Mouse (Mus musculus): ENCODE measurements around the gene Cx3cl1. TPM values are rescaled to one million over a fixed set of nuclear protein-coding genes. Genes with fewer than 3 reads are reported as not detected.

The Cx3cl1 gene
- polyA plus RNA-seq, 1 experiment from 2014 or later = 9.3 TPM

- H3K27ac ChIP-seq (ENCODE audit: low read length) = no peak overlapping the region
- H3K9me3 ChIP-seq (ENCODE audit: control insufficient read depth, low read length) = no peaks in the 10 kb centered on the region
- H3K4me2 ChIP-seq (ENCODE audit: low read depth, low read length) = no peak overlapping the region
- peaks cover 13% of the 10 kb centered on the region for H3K4me1 ChIP-seq (replicated peaks; ENCODE audit: control insufficient read depth, insufficient read depth, low read length)
- H3K36me3 ChIP-seq (ENCODE audit: control insufficient read depth, insufficient read depth, low read length) = no peaks in the 10 kb centered on the region
- no peak for ATAC-seq (ENCODE audit: low read depth)
- H3K9ac ChIP-seq (ENCODE audit: low read length) = no peak overlapping the region
- no peak overlapping the region for H3K4me3 ChIP-seq (ENCODE audit: low read length)
- H3K27me3 ChIP-seq (ENCODE audit: control insufficient read depth, insufficient read depth, low read depth, low read length) = peaks cover 3% of the 10 kb centered on the region; the same call in 1 of the 2 replicates
- 50% methylated on average over 9 of the region's 9 CpGs for WGBS
Measured at GRCm38 (mm10) chr8:94767035-94767434, 4.8 kb upstream of the Cx3cl1 start.

- no peaks in the 10 kb centered on the region for H3K36me3 ChIP-seq (ENCODE audit: control insufficient read depth, insufficient read depth, low read length)
- no peak overlapping the region for H3K9ac ChIP-seq (ENCODE audit: low read length)
- peak overlapping the region; percentile 71 for H3K27ac ChIP-seq (ENCODE audit: low read length)
- peak; percentile 56 for ATAC-seq (ENCODE audit: low read depth)
- peak overlapping the region; percentile 79 for H3K4me2 ChIP-seq (ENCODE audit: low read depth, low read length)
- peaks cover 13% of the 10 kb centered on the region for H3K4me1 ChIP-seq (replicated peaks; ENCODE audit: control insufficient read depth, insufficient read depth, low read length)
- peaks cover 3% of the 10 kb centered on the region; the same call in 1 of the 2 replicates for H3K27me3 ChIP-seq (ENCODE audit: control insufficient read depth, insufficient read depth, low read depth, low read length)
- no peaks in the 10 kb centered on the region for H3K9me3 ChIP-seq (ENCODE audit: control insufficient read depth, low read length)
- no peak overlapping the region for H3K4me3 ChIP-seq (ENCODE audit: low read length)
- WGBS = 10% methylated on average over 6 of the region's 6 CpGs
Measured at GRCm38 (mm10) chr8:94770945-94771344, 864 bp upstream of the Cx3cl1 start.

GRCm38 (mm10) chr8:94773048-94773447, 1.2 kb downstream of the Cx3cl1 start:
- Histone ChIP-seq H3K36me3 (ENCODE audit: control insufficient read depth, insufficient read depth, low read length) (no peaks in the 10 kb centered on the region), H3K9me3 (ENCODE audit: control insufficient read depth, low read length) (no peaks in the 10 kb centered on the region), H3K27ac (ENCODE audit: low read length) (no peak overlapping the region), H3K4me2 (ENCODE audit: low read depth, low read length) (no peak overlapping the region), H3K9ac (ENCODE audit: low read length) (no peak overlapping the region), H3K4me3 (ENCODE audit: low read length) (no peak overlapping the region), H3K4me1 (replicated peaks; ENCODE audit: control insufficient read depth, insufficient read depth, low read length) (peaks cover 16% of the 10 kb centered on the region), H3K27me3 (ENCODE audit: control insufficient read depth, insufficient read depth, low read depth, low read length) (no peaks in the 10 kb centered on the region)
- ATAC-seq (ENCODE audit: low read depth) = no peak
- 55% methylated on average over 6 of the region's 6 CpGs for WGBS

- WGBS = 45% methylated on average over 12 of the region's 12 CpGs
- H3K27me3 ChIP-seq (ENCODE audit: control insufficient read depth, insufficient read depth, low read depth, low read length) = no peaks in the 10 kb centered on the region
- H3K9ac ChIP-seq (ENCODE audit: low read length) = no peak overlapping the region
- H3K27ac ChIP-seq (ENCODE audit: low read length) = no peak overlapping the region
- H3K36me3 ChIP-seq (ENCODE audit: control insufficient read depth, insufficient read depth, low read length) = no peaks in the 10 kb centered on the region
- H3K9me3 ChIP-seq (ENCODE audit: control insufficient read depth, low read length) = no peaks in the 10 kb centered on the region
- H3K4me2 ChIP-seq (ENCODE audit: low read depth, low read length) = no peak overlapping the region
- peaks cover 23% of the 10 kb centered on the region for H3K4me1 ChIP-seq (replicated peaks; ENCODE audit: control insufficient read depth, insufficient read depth, low read length)
- H3K4me3 ChIP-seq (ENCODE audit: low read length) = no peak overlapping the region
- no peak for ATAC-seq (ENCODE audit: low read depth)
Measured at GRCm38 (mm10) chr8:94773700-94774171, 1.9 kb downstream of the Cx3cl1 start.

GRCm38 (mm10) chr8:94774601-94775000, 2.8 kb downstream of the Cx3cl1 start:
- H3K27me3 ChIP-seq (ENCODE audit: control insufficient read depth, insufficient read depth, low read depth, low read length) = no peaks in the 10 kb centered on the region
- no peaks in the 10 kb centered on the region for H3K9me3 ChIP-seq (ENCODE audit: control insufficient read depth, low read length)
- H3K27ac ChIP-seq (ENCODE audit: low read length) = no peak overlapping the region
- WGBS = 77% methylated on average over 1 of the region's 1 CpGs
- H3K9ac ChIP-seq (ENCODE audit: low read length) = no peak overlapping the region
- no peak overlapping the region for H3K4me3 ChIP-seq (ENCODE audit: low read length)
- peaks cover 24% of the 10 kb centered on the region for H3K4me1 ChIP-seq (replicated peaks; ENCODE audit: control insufficient read depth, insufficient read depth, low read length)
- no peak overlapping the region for H3K4me2 ChIP-seq (ENCODE audit: low read depth, low read length)
- H3K36me3 ChIP-seq (ENCODE audit: control insufficient read depth, insufficient read depth, low read length) = no peaks in the 10 kb centered on the region
- no peak for ATAC-seq (ENCODE audit: low read depth)

- H3K36me3 ChIP-seq (ENCODE audit: control insufficient read depth, insufficient read depth, low read length) = no peaks in the 10 kb centered on the region
- ATAC-seq (ENCODE audit: low read depth) = no peak
- no peaks in the 10 kb centered on the region for H3K27me3 ChIP-seq (ENCODE audit: control insufficient read depth, insufficient read depth, low read depth, low read length)
- peaks cover 19% of the 10 kb centered on the region for H3K4me1 ChIP-seq (replicated peaks; ENCODE audit: control insufficient read depth, insufficient read depth, low read length)
- H3K9ac ChIP-seq (ENCODE audit: low read length) = no peak overlapping the region
- H3K4me3 ChIP-seq (ENCODE audit: low read length) = no peak overlapping the region
- no peak overlapping the region for H3K4me2 ChIP-seq (ENCODE audit: low read depth, low read length)
- no peak overlapping the region for H3K27ac ChIP-seq (ENCODE audit: low read length)
- 71% methylated on average over 2 of the region's 2 CpGs for WGBS
- H3K9me3 ChIP-seq (ENCODE audit: control insufficient read depth, low read length) = no peaks in the 10 kb centered on the region
Measured at GRCm38 (mm10) chr8:94776346-94776745, 4.5 kb downstream of the Cx3cl1 start.

GRCm38 (mm10) chr8:94778036-94778435, 6.2 kb downstream of the Cx3cl1 start:
- peak; percentile 43 for ATAC-seq (ENCODE audit: low read depth)
- Histone ChIP-seq H3K9me3 (ENCODE audit: control insufficient read depth, low read length) (no peaks in the 10 kb centered on the region), H3K4me1 (replicated peaks; ENCODE audit: control insufficient read depth, insufficient read depth, low read length) (peaks cover 18% of the 10 kb centered on the region), H3K36me3 (ENCODE audit: control insufficient read depth, insufficient read depth, low read length) (no peaks in the 10 kb centered on the region), H3K4me3 (ENCODE audit: low read length) (no peak overlapping the region), H3K4me2 (ENCODE audit: low read depth, low read length) (no peak overlapping the region), H3K27ac (ENCODE audit: low read length) (peak overlapping the region; percentile 2), H3K27me3 (ENCODE audit: control insufficient read depth, insufficient read depth, low read depth, low read length) (no peaks in the 10 kb centered on the region), H3K9ac (ENCODE audit: low read length) (no peak overlapping the region)
- WGBS = 47% methylated on average over 10 of the region's 10 CpGs

GRCm38 (mm10) chr8:94778473-94778872, 6.7 kb downstream of the Cx3cl1 start:
- Histone ChIP-seq H3K4me1 (replicated peaks; ENCODE audit: control insufficient read depth, insufficient read depth, low read length) (peaks cover 18% of the 10 kb centered on the region), H3K4me2 (ENCODE audit: low read depth, low read length) (no peak overlapping the region), H3K9ac (ENCODE audit: low read length) (0 out of 2 replicates have a peak overlapping the region, but pooled peaks have one; percentile 29), H3K27ac (ENCODE audit: low read length) (peak overlapping the region; percentile 2), H3K9me3 (ENCODE audit: control insufficient read depth, low read length) (no peaks in the 10 kb centered on the region), H3K4me3 (ENCODE audit: low read length) (no peak overlapping the region), H3K36me3 (ENCODE audit: control insufficient read depth, insufficient read depth, low read length) (no peaks in the 10 kb centered on the region), H3K27me3 (ENCODE audit: control insufficient read depth, insufficient read depth, low read depth, low read length) (no peaks in the 10 kb centered on the region)
- ATAC-seq (ENCODE audit: low read depth) = peak; percentile 82
- 7% methylated on average over 5 of the region's 5 CpGs for WGBS

- H3K27me3 ChIP-seq (ENCODE audit: control insufficient read depth, insufficient read depth, low read depth, low read length) = no peaks in the 10 kb centered on the region
- ATAC-seq (ENCODE audit: low read depth) = 0 out of 2 replicates have a peak, but pooled peaks have one; percentile 18
- 0 out of 2 replicates have a peak overlapping the region, but pooled peaks have one; percentile 29 for H3K9ac ChIP-seq (ENCODE audit: low read length)
- peaks cover 18% of the 10 kb centered on the region for H3K4me1 ChIP-seq (replicated peaks; ENCODE audit: control insufficient read depth, insufficient read depth, low read length)
- no peaks in the 10 kb centered on the region for H3K36me3 ChIP-seq (ENCODE audit: control insufficient read depth, insufficient read depth, low read length)
- no peak overlapping the region for H3K4me2 ChIP-seq (ENCODE audit: low read depth, low read length)
- H3K4me3 ChIP-seq (ENCODE audit: low read length) = no peak overlapping the region
- no peaks in the 10 kb centered on the region for H3K9me3 ChIP-seq (ENCODE audit: control insufficient read depth, low read length)
- 59% methylated on average over 10 of the region's 10 CpGs for WGBS
- peak overlapping the region; percentile 2 for H3K27ac ChIP-seq (ENCODE audit: low read length)
Measured at GRCm38 (mm10) chr8:94778895-94779533, 7.2 kb downstream of the Cx3cl1 start.
